ENCODE assay signal across 9 mouse cellular contexts in genomic region chr2:26646643-26647293, GRCm38 (mm10). TPM values are rescaled to one million over a fixed set of nuclear protein-coding genes. Genes with fewer than 3 reads are reported as not detected.
DNase-seq lines count a peak whose midpoint lies in the region; ATAC-seq and TF ChIP-seq lines count a peak whose summit lies in the region.
"Had no signal": no experiment of that assay in that cellular context is flagged by ENCODE, and none has a peak within 500 bp of the region (broad histone marks: within the 10 kb centered on the region; RNA-seq: fewer than 3 reads in every experiment).

No protein-coding gene starts in this region.

- H3ac ChIP-seq in C2C12 (ENCODE audit: control insufficient read depth, insufficient read length, low read depth) (no peak overlapping the region), myocyte (ENCODE audit: control insufficient read depth, insufficient read length) (no peak overlapping the region)

- WGBS in embryonic facial prominence, embryonic 13.5 days, result 19% methylated on average over 3 of the region's 3 CpGs
- 14% methylated on average over 3 of the region's 3 CpGs for WGBS in liver, adult 2 months
- 25% methylated on average over 3 of the region's 3 CpGs for WGBS in stomach, embryonic 14.5 days

- H3K36me3 ChIP-seq in C2C12 (ENCODE audit: control insufficient read depth, insufficient read depth) (no peaks in the 10 kb centered on the region), myocyte (ENCODE audit: control insufficient read depth, insufficient read depth) (no peaks in the 10 kb centered on the region)
- H3K36me3 ChIP-seq in embryonic facial prominence, embryonic 13.5 days, result no peaks in the 10 kb centered on the region
- no peaks in the 10 kb centered on the region for H3K36me3 ChIP-seq in liver, adult 2 months (ENCODE audit: control insufficient read depth, insufficient read depth, low read length)
- H3K36me3 ChIP-seq in stomach, embryonic 14.5 days (ENCODE audit: control insufficient read depth, insufficient read depth, low read length), result no peaks in the 10 kb centered on the region

- peak; percentile 58 for DNase-seq in adrenal gland, postnatal 25 days
- peak; percentile 74 to 76 for DNase-seq in heart, adult 9 months (ENCODE audit: low spot score in 2 of 2)
- DNase-seq in kidney, adult 8-10 months, result peak; percentile 75 to 81
- peak; percentile 63 for DNase-seq in liver, adult 2 months (ENCODE audit: extremely low read depth, low read depth, low spot score)

- TF ChIP-seq POLR2A in liver, adult 2 months (IDR thresholded peaks at IDR 0.05; ENCODE audit: extremely low read depth, insufficient read depth, low read length), result no peak
- TF ChIP-seq POLR2A in myocyte (IDR thresholded peaks at IDR 0.05; ENCODE audit: insufficient read length, low read depth), result no peak

- H3K4me2 ChIP-seq in embryonic facial prominence, embryonic 13.5 days, result no peak overlapping the region
- H3K4me2 ChIP-seq in myocyte (ENCODE audit: low read depth), result no peak overlapping the region
- no peak overlapping the region for H3K4me2 ChIP-seq in stomach, embryonic 14.5 days (replicated peaks; ENCODE audit: low read depth, low read length)

- TF ChIP-seq CTCF in C2C12 (IDR thresholded peaks at IDR 0.05; ENCODE audit: control insufficient read depth, insufficient read depth, insufficient read length), result peak; percentile 100
- TF ChIP-seq CTCF in liver, adult 2 months (IDR thresholded peaks at IDR 0.05; ENCODE audit: low read depth, low read length), result peak; percentile 100

- H3K79me2 ChIP-seq in C2C12 (ENCODE audit: control insufficient read depth, insufficient read depth) (no peaks in the 10 kb centered on the region), myocyte (ENCODE audit: control insufficient read depth, insufficient read depth) (no peaks in the 10 kb centered on the region)
- H3K79me2 ChIP-seq in liver, adult 2 months (ENCODE audit: control insufficient read depth, insufficient read depth, low read length), result no peaks in the 10 kb centered on the region

- H3K27me3 ChIP-seq in C2C12 (ENCODE audit: control insufficient read depth, insufficient read depth, insufficient read length) (no peaks in the 10 kb centered on the region), myocyte (ENCODE audit: control insufficient read depth, insufficient read depth, insufficient read length) (no peaks in the 10 kb centered on the region)
- H3K27me3 ChIP-seq in embryonic facial prominence, embryonic 13.5 days, result no peaks in the 10 kb centered on the region
- no peaks in the 10 kb centered on the region for H3K27me3 ChIP-seq in liver, adult 2 months (ENCODE audit: control insufficient read depth, insufficient read depth, low read length)
- H3K27me3 ChIP-seq in stomach, embryonic 14.5 days (ENCODE audit: control insufficient read depth, insufficient read depth, low read length), result no peaks in the 10 kb centered on the region

- H3K4me3 ChIP-seq in C2C12 (ENCODE audit: insufficient read depth, poor library complexity, severe bottlenecking), result no peak overlapping the region
- H3K4me3 ChIP-seq in embryonic facial prominence, embryonic 13.5 days, result no peak overlapping the region
- no peak overlapping the region; the same call in 1 of the 2 replicates for H3K4me3 ChIP-seq in liver, adult 2 months (ENCODE audit: insufficient read depth, low read depth, low read length)
- no peak overlapping the region for H3K4me3 ChIP-seq in myocyte
- H3K4me3 ChIP-seq in stomach, embryonic 14.5 days (ENCODE audit: low read depth, low read length), result no peak overlapping the region
- H3K4me3 ChIP-seq: erythroblast, embryonic 14.5 days had no signal

- no peaks in the 10 kb centered on the region for H3K79me3 ChIP-seq in C2C12 (ENCODE audit: low read depth)

- no peaks in the 10 kb centered on the region for H3K4me1 ChIP-seq in embryonic facial prominence, embryonic 13.5 days
- no peaks in the 10 kb centered on the region for H3K4me1 ChIP-seq in liver, adult 2 months (ENCODE audit: control insufficient read depth, insufficient read depth, low read length)
- H3K4me1 ChIP-seq in stomach, embryonic 14.5 days (ENCODE audit: control insufficient read depth, insufficient read depth, low read length), result no peaks in the 10 kb centered on the region

- no peaks in the 10 kb centered on the region for H3K9me3 ChIP-seq in embryonic facial prominence, embryonic 13.5 days
- no peaks in the 10 kb centered on the region for H3K9me3 ChIP-seq in stomach, embryonic 14.5 days (ENCODE audit: control insufficient read depth, low read depth, low read length)

- H3K9ac ChIP-seq in embryonic facial prominence, embryonic 13.5 days, result no peak overlapping the region
- no peak overlapping the region for H3K9ac ChIP-seq in liver, adult 2 months (ENCODE audit: low read depth, low read length)
- H3K9ac ChIP-seq in stomach, embryonic 14.5 days (replicated peaks; ENCODE audit: low read depth, low read length), result no peak overlapping the region

- ATAC-seq in embryonic facial prominence, embryonic 13.5 days (ENCODE audit: insufficient number of reproducible peaks, insufficient read depth, low FRiP score, low TSS enrichment, low read depth), result peak; percentile 71
- ATAC-seq in stomach, embryonic 14.5 days (ENCODE audit: insufficient number of reproducible peaks, insufficient read depth, low FRiP score, low read depth), result peak; percentile 95

- no peak overlapping the region for H3K27ac ChIP-seq in embryonic facial prominence, embryonic 13.5 days
- H3K27ac ChIP-seq in liver, adult 2 months (replicated peaks; ENCODE audit: insufficient read depth, low read depth, low read length), result no peak overlapping the region
- no peak overlapping the region for H3K27ac ChIP-seq in stomach, embryonic 14.5 days (ENCODE audit: low read length)

TF ChIP-seq in C2C12, 6 proteins besides CTCF, POLR2A, EP300 and RAD21:
- TF ChIP-seq MAX (IDR thresholded peaks at IDR 0.05) (peak; percentile 62), CEBPB (IDR thresholded peaks at IDR 0.05; ENCODE audit: low read depth) (no peak)

TF ChIP-seq in myocyte, 11 proteins besides CTCF, POLR2A, EP300 and RAD21:
- TF ChIP-seq SRF (IDR thresholded peaks at IDR 0.05; ENCODE audit: control insufficient read depth, insufficient read length, low read depth) (peak; percentile 62), MYOD1 (IDR thresholded peaks at IDR 0.05; ENCODE audit: control insufficient read depth in 1 of 3, insufficient read length in 2 of 3, low read depth in 2 of 3) (peak in 1 of 3 experiments; percentile 5), CEBPB (IDR thresholded peaks at IDR 0.05; ENCODE audit: insufficient read depth, poor library complexity, severe bottlenecking) (no peak), USF1 (IDR thresholded peaks at IDR 0.05; ENCODE audit: low read depth) (no peak), MYOG (IDR thresholded peaks at IDR 0.05; ENCODE audit: control insufficient read depth in 1 of 3, insufficient read depth in 1 of 3, insufficient read length in 2 of 3, low read depth in 2 of 3) (peak in 1 of 3 experiments; percentile 10)

RNA-seq across cellular contexts. Expression of gene Fam69b, which starts 18.5 kb away (rescaled TPM):
- polyA plus RNA-seq in C2C12 (2012; fragmentation: generic; extraction: Trizol), result 8.2 TPM
- 6.6 and 9.8 TPM in 2 replicates for total RNA-seq in adrenal gland, postnatal 25 days (2021)
- polyA plus RNA-seq in embryonic facial prominence, embryonic 13.5 days (2015; fragmentation: Nextera tagmentation; extraction: Ambion mirVana), result 65.6 and 66.6 TPM in 2 replicates
- 0.09 and 0.13 TPM in 2 replicates for total RNA-seq in liver, adult 2 months (2014; rRNA removed)
- 0.41 and 0.60 TPM in 2 replicates for polyA plus RNA-seq in liver, adult 2 months (2012; rRNA removed)
- polyA plus RNA-seq in myocyte (2012; fragmentation: generic; extraction: Trizol), result 2.6 TPM
- 37.7 and 38.5 TPM in 2 replicates for polyA plus RNA-seq in stomach, embryonic 14.5 days (2014; fragmentation: Nextera tagmentation; extraction: Ambion mirVana)
- polyA plus RNA-seq: erythroblast, embryonic 14.5 days had no signal

RNA-seq across cellular contexts. Expression of gene Lcn4, which starts 24.3 kb away (rescaled TPM):
- polyA plus RNA-seq in C2C12 (2012; fragmentation: generic; extraction: Trizol) (not detected), myocyte (2012; fragmentation: generic; extraction: Trizol) (not detected)
- not detected in 2 replicates for total RNA-seq in adrenal gland, postnatal 25 days (2021)
- not detected in 2 replicates for polyA plus RNA-seq in embryonic facial prominence, embryonic 13.5 days (2015; fragmentation: Nextera tagmentation; extraction: Ambion mirVana)
- total RNA-seq in liver, adult 2 months (2014; rRNA removed), result not detected in 2 replicates
- polyA plus RNA-seq in liver, adult 2 months (2012; rRNA removed), result not detected in 2 replicates
- polyA plus RNA-seq in stomach, embryonic 14.5 days (2014; fragmentation: Nextera tagmentation; extraction: Ambion mirVana), result not detected in 2 replicates
- polyA plus RNA-seq: erythroblast, embryonic 14.5 days had no signal

RNA-seq across cellular contexts. Expression of gene Agpat2, which starts 42.6 kb away (rescaled TPM):
- polyA plus RNA-seq in C2C12 (2012; fragmentation: generic; extraction: Trizol) (37.9 TPM), myocyte (2012; fragmentation: generic; extraction: Trizol) (31.3 TPM)
- total RNA-seq in adrenal gland, postnatal 25 days (2021), result 290 and 352 TPM in 2 replicates
- 23.4 and 25.2 TPM in 2 replicates for polyA plus RNA-seq in embryonic facial prominence, embryonic 13.5 days (2015; fragmentation: Nextera tagmentation; extraction: Ambion mirVana)
- 116 and 153 TPM in 2 replicates for total RNA-seq in liver, adult 2 months (2014; rRNA removed)
- polyA plus RNA-seq in liver, adult 2 months (2012; rRNA removed), result 421 and 511 TPM in 2 replicates
- polyA plus RNA-seq in stomach, embryonic 14.5 days (2014; fragmentation: Nextera tagmentation; extraction: Ambion mirVana), result 43.7 and 44.8 TPM in 2 replicates
